ENCODE assay signal across 8 mouse cellular contexts in the genomic region with DNA sequence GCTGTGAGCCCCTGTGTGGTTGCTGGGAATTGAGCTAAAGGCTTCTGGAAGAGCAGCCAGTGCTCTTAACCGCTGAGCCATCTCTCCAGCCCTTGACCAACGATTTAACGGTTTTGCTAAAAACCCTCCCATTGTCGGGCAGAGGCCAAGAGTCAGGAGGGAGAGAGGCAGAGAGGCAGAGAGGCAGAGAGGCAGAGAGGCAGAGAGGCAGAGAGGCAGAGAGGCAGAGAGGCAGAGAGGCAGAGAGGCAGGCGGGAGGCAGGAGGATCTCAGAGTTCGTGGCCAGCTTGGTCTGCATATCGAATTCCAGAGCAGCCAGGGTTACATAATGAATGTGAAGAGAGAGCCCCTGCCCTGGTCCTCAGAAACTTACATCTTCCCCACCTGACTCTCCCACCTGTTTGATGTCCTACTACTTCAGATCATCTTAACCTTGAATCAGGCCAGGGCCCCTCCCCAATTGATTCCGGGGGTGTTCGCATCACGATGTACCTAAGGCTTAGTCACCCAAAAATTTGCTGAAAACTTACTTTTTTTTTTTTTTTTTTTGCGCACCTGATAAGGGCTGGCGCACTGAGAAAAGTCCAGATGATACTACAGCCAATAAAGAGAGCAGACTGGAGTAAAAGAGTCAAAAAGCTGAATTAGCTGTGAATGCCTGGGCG. TPM values are rescaled to one million over a fixed set of nuclear protein-coding genes. Genes with fewer than 3 reads are reported as not detected.
DNase-seq lines count a peak whose midpoint lies in the region; ATAC-seq and TF ChIP-seq lines count a peak whose summit lies in the region.

No protein-coding gene starts in this region.

- peak overlapping the region; percentile 77 for H3K4me3 ChIP-seq in lung, adult 2 months (replicated peaks; ENCODE audit: extremely low read depth, low read depth, low read length)
- H3K4me3 ChIP-seq in embryonic facial prominence, embryonic 11.5 days (ENCODE audit: low read depth, low read length): peak overlapping the region; percentile 31
- H3K4me3 ChIP-seq in hindbrain, embryonic 16.5 days (ENCODE audit: low read length): peak overlapping the region; percentile 46

- peak overlapping the region; percentile 54 for H3K4me2 ChIP-seq in embryonic facial prominence, embryonic 11.5 days (ENCODE audit: low read depth, low read length)
- H3K4me2 ChIP-seq in hindbrain, embryonic 16.5 days (ENCODE audit: low read length): peak overlapping the region; percentile 64

- TF ChIP-seq POLR2A in lung, adult 2 months (IDR thresholded peaks at IDR 0.05; ENCODE audit: borderline replicate concordance, extremely low read depth, low read depth, low read length): no peak

- no peaks in the 10 kb centered on the region for H3K4me1 ChIP-seq in lung, adult 2 months (ENCODE audit: control insufficient read depth, insufficient read depth, low read length)
- no peaks in the 10 kb centered on the region for H3K4me1 ChIP-seq in embryonic facial prominence, embryonic 11.5 days (ENCODE audit: control insufficient read depth, insufficient read depth, low read length)
- H3K4me1 ChIP-seq in hindbrain, embryonic 16.5 days (ENCODE audit: control insufficient read depth, insufficient read depth, low read depth, low read length): no peaks in the 10 kb centered on the region; the same call in 1 of the 2 replicates

- no peak for TF ChIP-seq CTCF in lung, adult 2 months (IDR thresholded peaks at IDR 0.05; ENCODE audit: insufficient read depth, low read length)

- no peak overlapping the region; the same call in 1 of the 2 replicates for H3K9ac ChIP-seq in embryonic facial prominence, embryonic 11.5 days (replicated peaks; ENCODE audit: low read length)
- H3K9ac ChIP-seq in hindbrain, embryonic 16.5 days (ENCODE audit: low read depth, low read length): peak overlapping the region; percentile 51

- DNase-seq in lung, adult 2 months: no peak
- DNase-seq in lung, postnatal 25 days (ENCODE audit: low spot score): no peak
- no peak for DNase-seq in embryonic facial prominence, embryonic 11.5 days (ENCODE audit: low spot score)
- peak; percentile 39 for DNase-seq in naive thymus-derived CD4-positive, alpha-beta T cell, adult 2 months (ENCODE audit: low read depth)
- no peak for DNase-seq in adrenal gland, postnatal 10 days
- DNase-seq in testis, postnatal 14 days (ENCODE audit: low spot score): no peak

- WGBS in lung, adult 2 months: 11% methylated on average over 13 of the region's 13 CpGs
- 7% methylated on average over 13 of the region's 13 CpGs for WGBS in embryonic facial prominence, embryonic 11.5 days
- WGBS in hindbrain, embryonic 16.5 days: 10% methylated on average over 11 of the region's 13 CpGs

- H3K9me3 ChIP-seq in embryonic facial prominence, embryonic 11.5 days (replicated peaks; ENCODE audit: control insufficient read depth, low read length): no peaks in the 10 kb centered on the region
- no peaks in the 10 kb centered on the region for H3K9me3 ChIP-seq in hindbrain, embryonic 16.5 days (ENCODE audit: control insufficient read depth, low read length)

- H3K27me3 ChIP-seq in embryonic facial prominence, embryonic 11.5 days (ENCODE audit: control insufficient read depth, insufficient read depth, low read length): no peaks in the 10 kb centered on the region
- H3K27me3 ChIP-seq in hindbrain, embryonic 16.5 days (replicated peaks; ENCODE audit: control insufficient read depth, insufficient read depth, low read length): peaks cover 4% of the 10 kb centered on the region; the same call in 1 of the 2 replicates

- no peaks in the 10 kb centered on the region; the same call in 1 of the 2 replicates for H3K36me3 ChIP-seq in embryonic facial prominence, embryonic 11.5 days (replicated peaks; ENCODE audit: control insufficient read depth, insufficient read depth, low read depth, low read length)
- no peaks in the 10 kb centered on the region for H3K36me3 ChIP-seq in hindbrain, embryonic 16.5 days (ENCODE audit: control insufficient read depth, insufficient read depth, low read length)

- no peak overlapping the region for H3K27ac ChIP-seq in embryonic facial prominence, embryonic 11.5 days (replicated peaks; ENCODE audit: low read depth, low read length)
- H3K27ac ChIP-seq in hindbrain, embryonic 16.5 days (ENCODE audit: low read depth, low read length): 0 out of 2 replicates have a peak overlapping the region, but pooled peaks have one; percentile 59

- ATAC-seq in embryonic facial prominence, embryonic 11.5 days (replicated peaks; ENCODE audit: insufficient number of reproducible peaks, low FRiP score, low TSS enrichment, low read depth): no peak
- ATAC-seq in hindbrain, embryonic 16.5 days: no peak
- ATAC-seq in monocyte, adult 5-6 weeks (replicated peaks; ENCODE audit: insufficient number of reproducible peaks, low FRiP score, low TSS enrichment, poor library complexity, severe bottlenecking): no peak

RNA-seq across cellular contexts. Expression of gene Mreg, which starts 13.1 kb away (rescaled TPM):
- 1.3 and 6.2 TPM in 2 replicates for polyA plus RNA-seq in lung, adult 2 months (2012; rRNA removed)
- polyA plus RNA-seq in embryonic facial prominence, embryonic 11.5 days (2014; fragmentation: Nextera tagmentation; extraction: Ambion mirVana): 24.2 and 24.7 TPM in 2 replicates
- 2.2 and 2.7 TPM in 2 replicates for polyA plus RNA-seq in hindbrain, embryonic 16.5 days (2015; fragmentation: Nextera tagmentation; extraction: Ambion mirVana)
- 10 to 100 TPM in 1 of 2 experiments, 1 to 10 TPM in 1; 7.7 to 12.3 TPM for total RNA-seq in adrenal gland, postnatal 10 days (2021)
- total RNA-seq in monocyte, adult 5-6 weeks (2017): 0.53 to 0.78 TPM (median 0.57 TPM) in 3 replicates

RNA-seq across cellular contexts. Expression of gene Pecr, which starts 58.9 kb away (rescaled TPM):
- 3.7 and 4.6 TPM in 2 replicates for polyA plus RNA-seq in lung, adult 2 months (2012; rRNA removed)
- 23.0 and 23.3 TPM in 2 replicates for polyA plus RNA-seq in embryonic facial prominence, embryonic 11.5 days (2014; fragmentation: Nextera tagmentation; extraction: Ambion mirVana)
- polyA plus RNA-seq in hindbrain, embryonic 16.5 days (2015; fragmentation: Nextera tagmentation; extraction: Ambion mirVana): 9.4 and 10.6 TPM in 2 replicates
- 10 to 100 TPM; 43.4 to 47.0 TPM for total RNA-seq in adrenal gland, postnatal 10 days (2021)
- 0.58 to 1.9 TPM in 2 of 3 replicates, not detected in the other for total RNA-seq in monocyte, adult 5-6 weeks (2017)

RNA-seq across cellular contexts. Expression of gene Tmem169, which starts 59.0 kb away (rescaled TPM):
- 0.03 and 0.05 TPM in 2 replicates for polyA plus RNA-seq in lung, adult 2 months (2012; rRNA removed)
- 7.0 and 7.3 TPM in 2 replicates for polyA plus RNA-seq in embryonic facial prominence, embryonic 11.5 days (2014; fragmentation: Nextera tagmentation; extraction: Ambion mirVana)
- polyA plus RNA-seq in hindbrain, embryonic 16.5 days (2015; fragmentation: Nextera tagmentation; extraction: Ambion mirVana): 34.2 and 38.7 TPM in 2 replicates
- total RNA-seq in adrenal gland, postnatal 10 days (2021): 1 to 10 TPM; 2.8 to 4.1 TPM
- total RNA-seq in monocyte, adult 5-6 weeks (2017): not detected in 3 replicates
